Comparison of ENCODE assay signal across 21 mouse cellular contexts in genomic region chr16:93379611-93380010, GRCm38 (mm10).
A peak's percentile ranks its signal among the peaks of the same experiment; 100 is the strongest.
DNase-seq lines count a peak whose midpoint lies in the region; ATAC-seq and TF ChIP-seq lines count a peak whose summit lies in the region.
"Had no signal": no experiment of that assay in that cellular context is flagged by ENCODE, and none has a peak within 500 bp of the region (broad histone marks: within the 10 kb centered on the region; RNA-seq: fewer than 3 reads in every experiment).

No protein-coding gene starts in this region.

- no peak overlapping the region for H3K4me3 ChIP-seq in hindbrain, postnatal 0 days (ENCODE audit: low read length)
- no peak overlapping the region for H3K4me3 ChIP-seq in hindbrain, embryonic 10.5 days
- H3K4me3 ChIP-seq: embryonic facial prominence, embryonic 15.5 days; hindbrain, embryonic 13.5 days had no signal

- H3K27ac ChIP-seq in hindbrain, postnatal 0 days, result no peak overlapping the region
- no peak overlapping the region for H3K27ac ChIP-seq in hindbrain, embryonic 10.5 days
- H3K27ac ChIP-seq: embryonic facial prominence, embryonic 15.5 days; hindbrain, embryonic 13.5 days had no signal

- 25% methylated on average over 6 of the region's 6 CpGs for WGBS in hindbrain, postnatal 0 days
- WGBS in hindbrain, embryonic 10.5 days, result 73% methylated on average over 6 of the region's 6 CpGs

- H3K36me3 ChIP-seq in hindbrain, postnatal 0 days (ENCODE audit: insufficient read depth, low read length), result no peaks in the 10 kb centered on the region
- no peaks in the 10 kb centered on the region for H3K36me3 ChIP-seq in hindbrain, embryonic 10.5 days
- H3K36me3 ChIP-seq: embryonic facial prominence, embryonic 15.5 days; hindbrain, embryonic 13.5 days had no signal

- H3K4me1 ChIP-seq in hindbrain, postnatal 0 days (ENCODE audit: insufficient read depth, low read length), result peaks cover 7% of the 10 kb centered on the region; the same call in 1 of the 2 replicates
- H3K4me1 ChIP-seq in hindbrain, embryonic 10.5 days (replicated peaks), result peaks cover 9% of the 10 kb centered on the region

- no peaks in the 10 kb centered on the region for H3K9me3 ChIP-seq in hindbrain, postnatal 0 days (ENCODE audit: low read length)
- no peaks in the 10 kb centered on the region for H3K9me3 ChIP-seq in hindbrain, embryonic 10.5 days
- H3K9me3 ChIP-seq: embryonic facial prominence, embryonic 15.5 days; hindbrain, embryonic 13.5 days had no signal

- no peak overlapping the region for H3K9ac ChIP-seq in hindbrain, postnatal 0 days (replicated peaks; ENCODE audit: low read length)
- H3K9ac ChIP-seq: embryonic facial prominence, embryonic 15.5 days; hindbrain, embryonic 13.5 days had no signal

- DNase-seq in cerebellum, postnatal 10 days, result peak; percentile 21 to 31
- DNase-seq in cerebellum, postnatal 4 days (ENCODE audit: low spot score in 2 of 2), result no peak
- DNase-seq in hindbrain, postnatal 0 days (ENCODE audit: low spot score), result peak; percentile 22
- no peak for DNase-seq in hindbrain, embryonic 10.5 days (ENCODE audit: low spot score)
- peak; percentile 20 for DNase-seq in right cerebral cortex, adult 18-20 months
- DNase-seq in right cerebral cortex, postnatal 4 days, result no peak
- DNase-seq in heart, adult 18-20 months, result no peak
- DNase-seq in thymus, postnatal 25 days, result no peak
- DNase-seq: adrenal gland, postnatal 10 days; adrenal gland, postnatal 36 days; cerebellum, adult 11-12 months; cerebellum, adult 8-10 months; gastrocnemius, postnatal 10 days; gastrocnemius, postnatal 36 days had no signal

- no peak overlapping the region for H3K4me2 ChIP-seq in hindbrain, postnatal 0 days (ENCODE audit: low read depth, low read length)
- H3K4me2 ChIP-seq: embryonic facial prominence, embryonic 15.5 days; heart, embryonic 11.5 days; hindbrain, embryonic 13.5 days had no signal

- no peaks in the 10 kb centered on the region for H3K27me3 ChIP-seq in hindbrain, postnatal 0 days (ENCODE audit: insufficient read depth, low read length)
- no peaks in the 10 kb centered on the region for H3K27me3 ChIP-seq in hindbrain, embryonic 10.5 days (ENCODE audit: insufficient read depth, poor library complexity, severe bottlenecking)
- H3K27me3 ChIP-seq: embryonic facial prominence, embryonic 15.5 days; hindbrain, embryonic 13.5 days; Patski had no signal

- ATAC-seq in hindbrain, postnatal 0 days, result no peak
- ATAC-seq: hindbrain, embryonic 16.5 days; inflammation-experienced regulatory T-cells, adult 6 months; intestine, embryonic 16.5 days; Patski had no signal

- no peak for TF ChIP-seq CTCF in hindbrain, postnatal 0 days (IDR thresholded peaks at IDR 0.05; ENCODE audit: low read depth)

Comparison
In these comparisons a context has a peak if more than half of its experiments do, and no peak if none do; other contexts are left out.
1. DNase-seq: peak in cerebellum, postnatal 10 days (2 of 2), hindbrain, postnatal 0 days (single experiment) and right cerebral cortex, adult 18-20 months (single experiment); none in cerebellum, postnatal 4 days (0 of 2), hindbrain, embryonic 10.5 days (single experiment), right cerebral cortex, postnatal 4 days (single experiment), heart, adult 18-20 months (0 of 2) and thymus, postnatal 25 days (single experiment).